Mouse (Mus musculus) lung, embryonic 15.5 days (tissue): ENCODE measurements around the gene Nav1. TPM values are rescaled to one million over a fixed set of nuclear protein-coding genes. Genes with fewer than 3 reads are reported as not detected.
A peak's percentile ranks its signal among the peaks of the same experiment; 100 is the strongest.

Experiments
- ATAC-seq: fragments of 200-750 bp; cut with Nextera tagmentation; 2 replicates; pipeline ENCODE4 v1.8.0; 2017; ENCODE audit warnings: moderate number of reproducible peaks, borderline replicate concordance; ENCODE audit not compliant: low FRiP score, low TSS enrichment; ENCODE audit errors: extremely low read depth
- H3K27ac ChIP-seq: fragments of 300-500 bp; sonication (generic); 2 replicates; pipeline ENCODE4 v1.5.1; 2015; ENCODE audit warnings: moderate library complexity, mild to moderate bottlenecking, inconsistent platforms
- H3K27me3 ChIP-seq: fragments of 300-500 bp; sonication (generic); 2 replicates; pipeline ENCODE4 v1.6.1; 2015; ENCODE audit warnings: inconsistent platforms
- H3K36me3 ChIP-seq: fragments of 300-500 bp; sonication (generic); 2 replicates; pipeline ENCODE4 v1.6.1; 2015; ENCODE audit warnings: inconsistent platforms
- H3K4me1 ChIP-seq: fragments of 300-500 bp; sonication (generic); 2 replicates; pipeline ENCODE4 v1.6.1; 2015; ENCODE audit warnings: inconsistent platforms
- H3K4me2 ChIP-seq: fragments of 300-500 bp; sonication (generic); 2 replicates; pipeline ENCODE4 v1.6.1; 2015; ENCODE audit warnings: inconsistent platforms, mild to moderate bottlenecking, moderate library complexity
- H3K4me3 ChIP-seq: fragments of 300-500 bp; sonication (generic); 2 replicates; pipeline ENCODE4 v1.5.1; 2015; ENCODE audit warnings: mild to moderate bottlenecking, inconsistent platforms
- H3K9ac ChIP-seq: fragments of 300-500 bp; sonication (generic); 2 replicates; pipeline ENCODE4 v1.6.1; 2015; ENCODE audit warnings: inconsistent platforms
- H3K9me3 ChIP-seq: fragments of 300-500 bp; sonication (generic); 2 replicates; pipeline ENCODE4 v1.6.1; 2016; ENCODE audit warnings: inconsistent platforms
- WGBS: fragments of 180-500 bp; shearing (Covaris S2); methylation state at CpG from one replicate; pipeline ENCODE4 v1.1.7; 2015; 5-methylcytosine and 5-hydroxymethylcytosine counted together
- polyA plus RNA-seq: library from polyadenylated mRNA; unstranded; fragments of >200 nt; fragmentation: Nextera tagmentation; extraction: Ambion mirVana; gene quantifications from 2 replicates; pipeline ENCODE4 v1.2.1, GENCODE M21; 2015

The Nav1 gene
- 10.7 and 11.6 TPM in 2 replicates for polyA plus RNA-seq

GRCm38 (mm10) chr1:135607019-135607418 is at the start of gene Nav1:
Gene Nav1, minus strand, starts transcription at chr1:135607295.
- H3K4me1 ChIP-seq, result no peaks in the 10 kb centered on the region
- WGBS, result 40% methylated on average over 7 of the region's 7 CpGs
- H3K4me2 ChIP-seq, result no peak within 1 kb of the TSS
- H3K4me3 ChIP-seq, result no peak within 1 kb of the TSS
- ATAC-seq, result no peak
- H3K27me3 ChIP-seq, result no peaks in the 10 kb centered on the region
- no peak within 1 kb of the TSS for H3K9ac ChIP-seq
- no peak within 1 kb of the TSS for H3K27ac ChIP-seq
- H3K36me3 ChIP-seq, result no peaks in the 10 kb centered on the region
- no peaks in the 10 kb centered on the region for H3K9me3 ChIP-seq

- Histone ChIP-seq H3K4me1 (peaks cover 7% of the 10 kb centered on the region), H3K9ac (no peak overlapping the region), H3K27ac (no peak overlapping the region), H3K36me3 (peaks cover 8% of the 10 kb centered on the region), H3K4me2 (no peak overlapping the region), H3K27me3 (no peaks in the 10 kb centered on the region), H3K9me3 (no peaks in the 10 kb centered on the region), H3K4me3 (no peak overlapping the region)
- 86% methylated on average over 6 of the region's 6 CpGs for WGBS
- no peak for ATAC-seq
Measured at GRCm38 (mm10) chr1:135653909-135654308, 46.8 kb upstream of the Nav1 start.

DNA sequence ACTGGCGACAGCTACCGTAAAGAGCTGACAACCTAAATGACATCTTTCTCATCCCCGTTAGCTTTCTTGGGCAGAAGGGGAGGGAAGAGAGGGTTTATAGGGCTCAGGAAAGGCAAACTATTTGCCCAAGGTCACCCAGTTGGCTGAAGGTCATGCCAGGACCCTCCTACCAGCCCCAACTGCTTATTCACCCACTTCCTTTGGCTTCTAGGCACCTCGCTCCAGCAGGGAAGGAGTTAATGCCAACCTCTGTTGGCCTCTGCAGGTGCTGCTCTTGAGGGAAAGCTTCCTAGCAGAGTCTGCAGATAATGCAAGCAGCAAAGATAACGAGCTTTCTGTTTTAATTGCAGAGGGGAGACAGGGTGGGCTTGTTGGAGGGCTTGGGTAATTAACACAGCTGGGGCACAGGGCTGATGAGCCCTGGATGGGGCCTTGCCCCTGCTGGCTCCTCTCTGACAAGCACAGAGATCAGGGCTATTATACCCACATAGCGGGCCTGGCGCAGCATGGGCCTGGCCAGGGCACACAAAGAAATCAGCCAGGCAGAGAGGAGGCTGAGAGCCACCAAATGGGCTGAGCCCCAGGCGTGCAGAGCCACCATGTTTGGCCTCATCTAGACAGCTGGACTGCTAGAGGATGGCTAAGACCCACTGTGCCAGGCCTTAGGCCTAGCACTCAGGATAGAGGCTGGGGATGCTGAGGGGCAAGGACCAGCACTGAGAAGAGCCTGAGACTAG is 38.5 kb upstream of the Nav1 start:
- Histone ChIP-seq H3K27me3 (no peaks in the 10 kb centered on the region), H3K4me2 (no peak overlapping the region), H3K4me1 (peaks cover 6% of the 10 kb centered on the region), H3K9ac (no peak overlapping the region), H3K4me3 (no peak overlapping the region), H3K36me3 (no peaks in the 10 kb centered on the region), H3K9me3 (no peaks in the 10 kb centered on the region), H3K27ac (no peak overlapping the region)
- ATAC-seq, result no peak
- WGBS, result 72% methylated on average over 8 of the region's 8 CpGs

DNA sequence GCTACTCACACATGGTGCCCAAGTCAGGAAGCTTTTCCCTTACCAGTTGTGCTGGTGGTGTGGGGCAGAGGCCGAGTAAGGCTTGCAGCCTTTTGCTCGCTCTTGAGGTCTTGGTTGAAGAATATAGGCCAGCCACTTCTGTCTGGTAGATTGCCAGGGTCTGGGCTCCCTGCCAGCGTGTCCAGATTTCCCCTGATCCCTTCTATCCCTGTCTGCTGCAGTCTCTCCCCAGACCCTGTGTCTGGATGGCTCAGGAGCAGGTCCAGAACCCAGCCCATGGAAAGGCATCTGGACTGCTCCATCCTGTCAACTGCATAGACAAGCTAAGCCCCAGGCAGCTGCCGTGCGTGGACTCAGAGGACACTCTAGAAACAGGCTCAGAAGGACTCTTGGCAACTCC is 37.0 kb upstream of the Nav1 start:
- Histone ChIP-seq H3K9me3 (no peaks in the 10 kb centered on the region), H3K4me2 (no peak overlapping the region), H3K9ac (no peak overlapping the region), H3K27me3 (no peaks in the 10 kb centered on the region), H3K27ac (no peak overlapping the region), H3K4me3 (no peak overlapping the region), H3K4me1 (peaks cover 6% of the 10 kb centered on the region), H3K36me3 (no peaks in the 10 kb centered on the region)
- ATAC-seq, result peak; percentile 59; the same call in 1 of the 2 replicates
- 40% methylated on average over 5 of the region's 5 CpGs for WGBS

DNA sequence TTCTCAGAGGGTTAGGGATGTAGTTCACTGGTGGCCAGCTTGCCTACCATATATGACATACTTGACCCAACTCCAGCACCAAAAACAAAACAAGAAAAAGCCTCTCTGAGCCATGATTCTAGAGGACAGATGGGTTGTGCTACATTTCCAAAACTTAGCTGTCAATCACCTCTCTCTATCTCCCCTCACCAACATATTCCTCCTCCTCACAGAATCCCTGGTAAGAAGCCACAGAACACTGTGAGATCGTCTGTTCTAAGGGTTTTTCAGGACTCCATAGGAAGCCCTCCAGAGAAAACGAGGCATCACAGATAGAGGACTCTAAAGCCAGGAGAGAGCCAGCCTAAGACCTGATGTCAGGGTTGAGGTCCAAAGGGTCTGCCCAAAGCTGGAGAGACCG is 36.6 kb upstream of the Nav1 start:
- Histone ChIP-seq H3K9ac (no peak overlapping the region), H3K27me3 (no peaks in the 10 kb centered on the region), H3K9me3 (no peaks in the 10 kb centered on the region), H3K4me1 (peaks cover 6% of the 10 kb centered on the region), H3K4me3 (no peak overlapping the region), H3K36me3 (no peaks in the 10 kb centered on the region), H3K27ac (no peak overlapping the region), H3K4me2 (no peak overlapping the region)
- ATAC-seq, result no peak
- 69% methylated on average over 3 of the region's 3 CpGs for WGBS

DNA sequence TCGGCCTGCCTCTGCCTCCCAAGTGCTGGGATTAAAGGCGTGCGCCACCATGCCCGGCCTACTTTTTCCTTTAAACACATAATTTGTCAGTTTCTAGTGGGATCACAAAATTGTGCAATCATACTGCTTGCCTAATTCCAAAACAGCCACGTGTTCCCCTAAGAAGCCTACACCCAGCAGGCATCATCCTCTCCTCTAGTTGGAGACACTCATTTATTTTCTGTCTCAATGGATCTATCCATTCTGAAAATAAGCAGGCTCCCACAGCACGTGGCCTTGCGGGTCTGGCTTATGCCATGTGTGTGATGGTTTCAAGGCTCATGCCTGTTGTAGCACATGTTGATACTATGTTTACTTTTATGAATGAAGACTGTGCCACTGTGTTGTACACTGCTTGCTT is 32.8 kb upstream of the Nav1 start:
- Histone ChIP-seq H3K27ac (no peak overlapping the region), H3K4me3 (no peak overlapping the region), H3K4me1 (peaks cover 6% of the 10 kb centered on the region), H3K27me3 (no peaks in the 10 kb centered on the region), H3K36me3 (no peaks in the 10 kb centered on the region), H3K4me2 (no peak overlapping the region), H3K9me3 (no peaks in the 10 kb centered on the region), H3K9ac (no peak overlapping the region)
- ATAC-seq, result no peak
- 88% methylated on average over 7 of the region's 7 CpGs for WGBS

DNA sequence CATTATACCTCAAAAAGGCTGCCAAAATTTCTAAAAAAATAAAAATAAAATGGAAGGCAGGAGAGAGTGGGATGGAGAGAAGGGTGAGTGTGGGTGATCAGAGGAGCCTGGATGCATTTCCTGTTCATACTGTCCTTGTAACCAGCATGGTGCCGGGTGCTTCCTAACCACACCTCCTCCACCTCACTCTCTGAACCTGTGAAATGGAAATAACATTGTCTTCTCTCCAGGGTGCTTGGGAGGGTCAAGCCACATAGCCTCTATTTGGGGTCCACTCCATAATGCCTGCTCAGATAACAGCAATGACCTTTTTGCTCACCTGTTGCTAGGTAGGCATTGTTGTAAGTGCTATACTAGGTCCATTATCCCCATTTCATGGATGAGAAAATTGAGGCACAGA is 32.0 kb upstream of the Nav1 start:
- ATAC-seq, result no peak
- H3K4me3 ChIP-seq, result no peak overlapping the region
- no peaks in the 10 kb centered on the region for H3K9me3 ChIP-seq
- no peak overlapping the region for H3K4me2 ChIP-seq
- no peaks in the 10 kb centered on the region for H3K36me3 ChIP-seq
- no peak overlapping the region for H3K9ac ChIP-seq
- WGBS, result 77% methylated on average over 1 of the region's 1 CpGs
- H3K27me3 ChIP-seq, result no peaks in the 10 kb centered on the region
- H3K4me1 ChIP-seq, result peaks cover 2% of the 10 kb centered on the region
- H3K27ac ChIP-seq, result no peak overlapping the region

GRCm38 (mm10) chr1:135637574-135638008 is 30.5 kb upstream of the Nav1 start:
- Histone ChIP-seq H3K4me3 (no peak overlapping the region), H3K9me3 (no peaks in the 10 kb centered on the region), H3K4me1 (no peaks in the 10 kb centered on the region; the same call in 1 of the 2 replicates), H3K27ac (no peak overlapping the region), H3K9ac (no peak overlapping the region), H3K36me3 (no peaks in the 10 kb centered on the region), H3K27me3 (no peaks in the 10 kb centered on the region), H3K4me2 (no peak overlapping the region)
- ATAC-seq, result no peak
- 20% methylated on average over 3 of the region's 3 CpGs for WGBS

- Histone ChIP-seq H3K9me3 (no peaks in the 10 kb centered on the region), H3K36me3 (no peaks in the 10 kb centered on the region), H3K27me3 (no peaks in the 10 kb centered on the region), H3K4me3 (no peak overlapping the region), H3K4me1 (peaks cover 14% of the 10 kb centered on the region), H3K9ac (no peak overlapping the region), H3K4me2 (no peak overlapping the region), H3K27ac (no peak overlapping the region)
- 64% methylated on average over 6 of the region's 6 CpGs for WGBS
- ATAC-seq, result no peak
Measured at GRCm38 (mm10) chr1:135636111-135636511, 29.0 kb upstream of the Nav1 start.

- no peak for ATAC-seq
- Histone ChIP-seq H3K4me3 (no peak overlapping the region), H3K36me3 (no peaks in the 10 kb centered on the region), H3K4me1 (peaks cover 21% of the 10 kb centered on the region), H3K4me2 (no peak overlapping the region), H3K27ac (no peak overlapping the region), H3K9me3 (no peaks in the 10 kb centered on the region), H3K27me3 (no peaks in the 10 kb centered on the region), H3K9ac (no peak overlapping the region)
- WGBS, result 78% methylated on average over 11 of the region's 11 CpGs
Measured at GRCm38 (mm10) chr1:135635323-135636064, 28.4 kb upstream of the Nav1 start.

DNA sequence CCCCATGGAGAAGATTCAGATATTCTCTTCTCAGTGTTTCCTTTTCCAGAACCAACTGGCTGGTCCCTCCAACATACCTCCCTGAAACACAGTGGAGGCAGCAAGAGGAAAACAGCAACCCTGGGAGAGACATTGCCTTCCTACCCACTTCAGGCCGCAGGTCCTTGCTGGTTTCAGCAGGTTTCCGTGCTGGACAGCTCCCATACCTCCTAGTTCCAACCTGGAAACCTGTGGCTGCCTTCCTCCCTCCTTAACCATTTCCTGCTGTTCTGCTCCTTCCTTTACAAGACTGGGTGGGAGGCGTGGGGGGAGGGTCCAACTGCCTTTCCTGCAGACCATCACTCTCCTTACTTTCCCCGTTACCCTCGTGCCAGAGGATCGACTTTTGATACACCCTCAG is 27.7 kb upstream of the Nav1 start:
- no peak overlapping the region for H3K27ac ChIP-seq
- 13% methylated on average over 6 of the region's 6 CpGs for WGBS
- no peaks in the 10 kb centered on the region for H3K36me3 ChIP-seq
- H3K9ac ChIP-seq, result no peak overlapping the region
- peaks cover 28% of the 10 kb centered on the region for H3K4me1 ChIP-seq
- H3K4me2 ChIP-seq, result no peak overlapping the region
- no peak overlapping the region for H3K4me3 ChIP-seq
- no peaks in the 10 kb centered on the region for H3K27me3 ChIP-seq
- H3K9me3 ChIP-seq, result no peaks in the 10 kb centered on the region
- no peak for ATAC-seq

- Histone ChIP-seq H3K27ac (no peak overlapping the region), H3K4me2 (no peak overlapping the region), H3K4me1 (peaks cover 31% of the 10 kb centered on the region), H3K9me3 (no peaks in the 10 kb centered on the region), H3K36me3 (no peaks in the 10 kb centered on the region), H3K9ac (no peak overlapping the region), H3K4me3 (no peak overlapping the region), H3K27me3 (no peaks in the 10 kb centered on the region)
- WGBS, result 59% methylated on average over 2 of the region's 2 CpGs
- ATAC-seq, result no peak
Measured at GRCm38 (mm10) chr1:135633884-135634283, 26.8 kb upstream of the Nav1 start.
